Mouse (Mus musculus): ENCODE results near the gene Cntnap2. TPM values are rescaled to one million over a fixed set of nuclear protein-coding genes. Genes with fewer than 3 reads are reported as not detected.
"Not testable (repeated sequence)": the region's sequence is repeated elsewhere in the genome, so short reads cannot be mapped to it uniquely, and the experiment has no call there.

Gene Cntnap2
- total and polyA plus RNA-seq, 2 experiments from 2014 or later, result 0.04 to 1.4 TPM

- Histone ChIP-seq H3K4me3 (ENCODE audit: low read depth, low read length) (no peak overlapping the region), H3K27me3 (ENCODE audit: control insufficient read depth, insufficient read depth, low read length) (no peaks in the 10 kb centered on the region), H3K36me3 (replicated peaks; ENCODE audit: control insufficient read depth, insufficient read depth, low read length) (no peaks in the 10 kb centered on the region), H3K9me3 (replicated peaks; ENCODE audit: control insufficient read depth, low read length) (0 out of 2 replicates have a peak, but pooled peaks cover 3% of the 10 kb centered on the region), H3K4me1 (ENCODE audit: control insufficient read depth, insufficient read depth) (no peaks in the 10 kb centered on the region), H3K27ac (ENCODE audit: low read depth) (no peak overlapping the region), H3K4me2 (ENCODE audit: low read depth, low read length) (no peak overlapping the region), H3K9ac (replicated peaks; ENCODE audit: low read depth, low read length) (no peak overlapping the region)
- TF ChIP-seq EP300 (IDR thresholded peaks at IDR 0.05; ENCODE audit: low read depth), result no peak
- no peak for TF ChIP-seq CTCF (IDR thresholded peaks at IDR 0.05; ENCODE audit: low read depth)
- ATAC-seq (ENCODE audit: insufficient read depth, low read depth) (no peak), DNase-seq (ENCODE audit: low spot score) (no peak)
These were observed 2138.4 kb downstream of the Cntnap2 start for GRCm38 (mm10) chr6:47197570-47197969.

- no peak overlapping the region for H3K9ac ChIP-seq (replicated peaks; ENCODE audit: low read depth, low read length)
- H3K27ac ChIP-seq (ENCODE audit: low read depth), result no peak overlapping the region
- no peak overlapping the region for H3K4me2 ChIP-seq (ENCODE audit: low read depth, low read length)
- ATAC-seq (ENCODE audit: insufficient read depth, low read depth) (no peak), DNase-seq (ENCODE audit: low spot score) (no peak)
- H3K36me3 ChIP-seq (replicated peaks; ENCODE audit: control insufficient read depth, insufficient read depth, low read length), result no peaks in the 10 kb centered on the region
- H3K4me1 ChIP-seq (ENCODE audit: control insufficient read depth, insufficient read depth), result no peaks in the 10 kb centered on the region
- no peaks in the 10 kb centered on the region for H3K27me3 ChIP-seq (ENCODE audit: control insufficient read depth, insufficient read depth, low read length)
- no peak for TF ChIP-seq CTCF (IDR thresholded peaks at IDR 0.05; ENCODE audit: low read depth)
- TF ChIP-seq EP300 (IDR thresholded peaks at IDR 0.05; ENCODE audit: low read depth), result no peak
- no peak overlapping the region for H3K4me3 ChIP-seq (ENCODE audit: low read depth, low read length)
- 0 out of 2 replicates have a peak, but pooled peaks cover 3% of the 10 kb centered on the region for H3K9me3 ChIP-seq (replicated peaks; ENCODE audit: control insufficient read depth, low read length)
These were observed 2141.5 kb downstream of the Cntnap2 start for GRCm38 (mm10) chr6:47200671-47201070.

GRCm38 (mm10) chr6:47208031-47208430, 2148.9 kb downstream of the Cntnap2 start:
- no peak for DNase-seq (ENCODE audit: low spot score)
- no peaks in the 10 kb centered on the region for H3K27me3 ChIP-seq (ENCODE audit: control insufficient read depth, insufficient read depth, low read length)
- no peak overlapping the region for H3K9ac ChIP-seq (replicated peaks; ENCODE audit: low read depth, low read length)
- no peak for ATAC-seq (ENCODE audit: insufficient read depth, low read depth)
- no peak for TF ChIP-seq CTCF (IDR thresholded peaks at IDR 0.05; ENCODE audit: low read depth)
- TF ChIP-seq EP300 (IDR thresholded peaks at IDR 0.05; ENCODE audit: low read depth), result no peak
- no peak overlapping the region for H3K4me3 ChIP-seq (ENCODE audit: low read depth, low read length)
- no peaks in the 10 kb centered on the region for H3K9me3 ChIP-seq (replicated peaks; ENCODE audit: control insufficient read depth, low read length)
- no peak overlapping the region for H3K27ac ChIP-seq (ENCODE audit: low read depth)
- H3K4me2 ChIP-seq (ENCODE audit: low read depth, low read length), result no peak overlapping the region
- H3K4me1 ChIP-seq (ENCODE audit: control insufficient read depth, insufficient read depth), result peaks cover 5% of the 10 kb centered on the region; the same call in 1 of the 2 replicates
- 53% methylated on average over 1 of the region's 1 CpGs for WGBS
- no peaks in the 10 kb centered on the region for H3K36me3 ChIP-seq (replicated peaks; ENCODE audit: control insufficient read depth, insufficient read depth, low read length)

- Histone ChIP-seq H3K4me3 (ENCODE audit: low read depth, low read length) (no peak overlapping the region), H3K4me2 (ENCODE audit: low read depth, low read length) (no peak overlapping the region), H3K9ac (replicated peaks; ENCODE audit: low read depth, low read length) (no peak overlapping the region), H3K27ac (ENCODE audit: low read depth) (no peak overlapping the region), H3K9me3 (replicated peaks; ENCODE audit: control insufficient read depth, low read length) (no peaks in the 10 kb centered on the region), H3K27me3 (ENCODE audit: control insufficient read depth, insufficient read depth, low read length) (no peaks in the 10 kb centered on the region), H3K4me1 (ENCODE audit: control insufficient read depth, insufficient read depth) (no peaks in the 10 kb centered on the region), H3K36me3 (replicated peaks; ENCODE audit: control insufficient read depth, insufficient read depth, low read length) (no peaks in the 10 kb centered on the region)
- ATAC-seq (ENCODE audit: insufficient read depth, low read depth), result no peak
- no peak for TF ChIP-seq CTCF (IDR thresholded peaks at IDR 0.05; ENCODE audit: low read depth)
- DNase-seq (ENCODE audit: low spot score), result no peak
These were observed 2155.6 kb downstream of the Cntnap2 start for GRCm38 (mm10) chr6:47214731-47215130.

GRCm38 (mm10) chr6:47223578-47223977, 2164.4 kb downstream of the Cntnap2 start:
- 53% methylated on average over 1 of the region's 1 CpGs for WGBS

GRCm38 (mm10) chr6:47225391-47225790, 2166.2 kb downstream of the Cntnap2 start:
- 62% methylated on average over 3 of the region's 3 CpGs for WGBS
- not testable (repeated sequence) for H3K36me3 ChIP-seq (replicated peaks; ENCODE audit: control insufficient read depth, insufficient read depth, low read length); H3K9ac ChIP-seq (replicated peaks; ENCODE audit: low read depth, low read length)

More at GRCm38 (mm10) chr6:47223578-47223977, 2164.4 kb downstream of the Cntnap2 start:
- not testable (repeated sequence) for H3K4me1 ChIP-seq (ENCODE audit: control insufficient read depth, insufficient read depth); H3K9me3 ChIP-seq (replicated peaks; ENCODE audit: control insufficient read depth, low read length); H3K4me2 ChIP-seq (ENCODE audit: low read depth, low read length); H3K27me3 ChIP-seq (ENCODE audit: control insufficient read depth, insufficient read depth, low read length); DNase-seq (ENCODE audit: low spot score); H3K27ac ChIP-seq (ENCODE audit: low read depth); H3K36me3 ChIP-seq (replicated peaks; ENCODE audit: control insufficient read depth, insufficient read depth, low read length); ATAC-seq (ENCODE audit: insufficient read depth, low read depth); H3K4me3 ChIP-seq (ENCODE audit: low read depth, low read length); H3K9ac ChIP-seq (replicated peaks; ENCODE audit: low read depth, low read length)

More at GRCm38 (mm10) chr6:47225391-47225790, 2166.2 kb downstream of the Cntnap2 start:
- not testable (repeated sequence) for ATAC-seq (ENCODE audit: insufficient read depth, low read depth); DNase-seq (ENCODE audit: low spot score); H3K4me1 ChIP-seq (ENCODE audit: control insufficient read depth, insufficient read depth); H3K4me2 ChIP-seq (ENCODE audit: low read depth, low read length); H3K4me3 ChIP-seq (ENCODE audit: low read depth, low read length); H3K9me3 ChIP-seq (replicated peaks; ENCODE audit: control insufficient read depth, low read length); H3K27ac ChIP-seq (ENCODE audit: low read depth); H3K27me3 ChIP-seq (ENCODE audit: control insufficient read depth, insufficient read depth, low read length)
